Mouse (Mus musculus): Measurements from ENCODE around the gene Olfr353. TPM values are rescaled to one million over a fixed set of nuclear protein-coding genes. Genes with fewer than 3 reads are reported as not detected.

The Olfr353 gene
- total RNA-seq (2023; ENCODE audit: inconsistent age), result not detected in 4 replicates

GRCm38 (mm10) chr2:36892836-36893235, at the start of gene Olfr353:
Olfr353 (minus strand) TSS chr2:36892936.

GRCm38 (mm10) chr2:36936821-36937220, 44.1 kb upstream of the Olfr353 start, which contains the start of gene Olfr356:
Olfr356 (plus strand) TSS chr2:36937121.

DNA sequence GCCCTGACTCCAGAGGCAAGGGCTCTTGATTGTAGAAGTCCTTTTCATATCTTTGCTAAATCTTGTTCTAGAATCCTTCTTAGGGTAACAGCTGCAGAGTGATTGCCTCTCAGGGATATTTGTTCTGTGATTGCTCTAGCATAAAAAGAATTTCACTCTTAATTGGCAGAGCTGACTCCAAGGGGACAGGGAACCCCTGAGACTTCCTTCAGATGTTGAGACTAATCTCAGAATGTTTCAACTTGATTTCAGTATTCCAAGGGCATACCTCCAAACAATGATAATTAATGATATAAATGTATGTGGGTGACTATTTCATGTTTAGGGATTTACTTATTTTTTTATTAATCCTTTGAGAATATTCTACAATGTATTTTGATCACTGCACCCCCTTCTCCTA, 36.1 kb upstream of the Olfr353 start, which contains the start of gene Olfr355:
TSS of gene Olfr355 (minus strand) at position 101 of the 400 bp plus-strand sequence.

DNA sequence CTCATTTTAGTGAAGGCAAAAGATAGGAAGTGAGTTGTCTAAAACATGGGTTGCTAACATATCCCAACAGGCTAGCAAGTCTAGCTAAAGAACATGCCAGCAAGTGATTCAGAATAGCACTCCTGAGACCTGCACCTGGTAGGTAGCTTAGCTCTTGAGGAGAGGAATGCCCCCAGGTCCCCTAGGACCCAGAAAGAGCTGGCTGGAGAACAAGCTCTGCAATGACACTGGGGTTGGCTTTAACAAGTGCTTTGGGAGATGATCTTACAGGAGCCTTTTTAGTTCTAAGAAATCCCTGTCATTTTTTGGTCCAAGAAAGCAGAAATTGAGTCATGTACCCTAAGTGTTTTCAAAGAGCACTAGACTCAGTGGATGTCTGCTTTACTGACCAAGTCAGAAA, 12.6 kb upstream of the Olfr353 start, which contains the start of gene Olfr354:
TSS of gene Olfr354 (plus strand) at position 301 of the 400 bp plus-strand sequence.

GRCm38 (mm10) chr2:36868160-36868559, 24.6 kb downstream of the Olfr353 start, which contains the start of gene Olfr352:
Olfr352 (plus strand) TSS chr2:36868460.

DNA sequence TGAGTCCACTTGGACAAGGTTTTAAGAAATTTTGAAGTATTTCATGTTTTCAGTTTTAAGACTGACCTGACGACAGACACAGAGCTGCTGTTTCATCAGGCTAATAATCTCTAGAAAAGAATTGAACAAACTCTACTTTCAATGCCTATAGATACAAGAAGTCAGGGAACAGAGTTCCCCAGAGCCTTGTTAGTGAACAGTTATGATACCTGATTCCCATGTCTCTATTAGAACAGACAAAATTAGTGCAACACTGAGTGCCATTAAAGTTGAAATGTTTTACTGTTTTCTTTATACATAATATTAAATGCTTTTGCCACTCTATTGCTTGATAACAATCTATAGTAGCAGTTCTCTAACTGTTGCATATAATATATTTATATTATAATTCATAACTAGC, 30.2 kb downstream of the Olfr353 start, which contains the start of gene Olfr351:
TSS of gene Olfr351 (minus strand) at position 101 of the 400 bp plus-strand sequence.

GRCm38 (mm10) chr2:36846010-36846409, 46.7 kb downstream of the Olfr353 start, which contains the start of gene Olfr350:
Olfr350 (plus strand) TSS chr2:36846310.

Other genes starting within 250 kb of the Olfr353 start
- gene Olfr346, start 207.1 kb downstream of the Olfr353 start, total RNA-seq (2023; ENCODE audit: inconsistent age), result not detected in 4 replicates
- not detected in 4 replicates for gene Olfr347, start 161.0 kb downstream of the Olfr353 start, total RNA-seq (2023; ENCODE audit: inconsistent age)
- gene Olfr348, start 108.7 kb downstream of the Olfr353 start, total RNA-seq (2023; ENCODE audit: inconsistent age), result not detected in 4 replicates
- not detected in 4 replicates for gene Olfr50, start 102.4 kb downstream of the Olfr353 start, total RNA-seq (2023; ENCODE audit: inconsistent age)
- gene Olfr3, start 75.9 kb downstream of the Olfr353 start, total RNA-seq (2023; ENCODE audit: inconsistent age), result not detected in 4 replicates
- not detected in 4 replicates for gene Olfr350, start 46.6 kb downstream of the Olfr353 start, total RNA-seq (2023; ENCODE audit: inconsistent age)
- gene Olfr351, start 30.3 kb downstream of the Olfr353 start, total RNA-seq (2023; ENCODE audit: inconsistent age), result not detected in 4 replicates
- gene Olfr352, start 24.5 kb downstream of the Olfr353 start, total RNA-seq (2023; ENCODE audit: inconsistent age), result not detected in 4 replicates
- gene Olfr354, start 12.7 kb upstream of the Olfr353 start, total RNA-seq (2023; ENCODE audit: inconsistent age), result not detected in 4 replicates
- not detected in 4 replicates for gene Olfr355, start 36.0 kb upstream of the Olfr353 start, total RNA-seq (2023; ENCODE audit: inconsistent age)
- not detected in 4 replicates for gene Olfr356, start 44.2 kb upstream of the Olfr353 start, total RNA-seq (2023; ENCODE audit: inconsistent age)
- gene Olfr357, start 100.9 kb upstream of the Olfr353 start, total RNA-seq (2023; ENCODE audit: inconsistent age), result not detected in 4 replicates
- not detected in 4 replicates for gene Olfr358, start 116.4 kb upstream of the Olfr353 start, total RNA-seq (2023; ENCODE audit: inconsistent age)
- gene Olfr360, start 172.8 kb upstream of the Olfr353 start, total RNA-seq (2023; ENCODE audit: inconsistent age), result not detected in 4 replicates
- gene Olfr361, start 196.4 kb upstream of the Olfr353 start, total RNA-seq (2023; ENCODE audit: inconsistent age), result not detected in 4 replicates
- gene Olfr362, start 225.0 kb upstream of the Olfr353 start, total RNA-seq (2023; ENCODE audit: inconsistent age), result not detected in 4 replicates
- gene Olfr364-ps1, start 246.4 kb upstream of the Olfr353 start, total RNA-seq (2023; ENCODE audit: inconsistent age), result not detected in 4 replicates